Mouse (Mus musculus): ENCODE measurements around the gene Tpbpb. TPM values are rescaled to one million over a fixed set of nuclear protein-coding genes. Genes with fewer than 3 reads are reported as not detected.
"Not testable (repeated sequence)": the region's sequence is repeated elsewhere in the genome, so short reads cannot be mapped to it uniquely, and the experiment has no call there.

Tpbpb gene
- polyA plus RNA-seq (2011; ENCODE audit: insufficient read depth, insufficient read length, low replicate concordance, missing spikeins), result not detected in 2 replicates

- H3K4me3 ChIP-seq (replicated peaks; ENCODE audit: control insufficient read depth, low read depth, low read length); H3K27ac ChIP-seq (ENCODE audit: control insufficient read depth, insufficient read depth, low read depth, low read length, poor library complexity): not testable (repeated sequence)
- WGBS, result 55% methylated on average over 2 of the region's 2 CpGs
Observed at GRCm38 (mm10) chr13:60904780-60905179, at the start of gene Tpbpb. Gene Tpbpb (minus strand): TSS chr13:60904880.

DNA sequence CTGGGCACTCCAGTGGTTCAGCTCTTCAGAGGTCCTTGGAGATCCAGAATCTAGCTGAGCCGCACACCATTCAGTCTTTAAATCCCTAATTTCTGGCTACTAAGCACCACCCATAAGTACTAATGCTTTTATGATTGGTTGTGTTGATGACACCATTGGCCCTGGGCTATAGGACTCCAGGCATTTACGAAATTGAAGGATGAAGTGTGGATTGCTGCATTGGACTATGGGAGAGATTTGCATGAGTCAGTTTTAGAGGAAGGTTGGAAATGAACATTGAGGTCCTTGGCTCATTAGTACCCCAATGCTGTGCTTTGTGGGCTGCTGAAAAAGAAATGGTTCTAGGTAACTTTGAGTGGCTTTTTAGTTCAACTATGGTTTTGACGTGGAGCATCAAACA lies 37.2 kb upstream of the Tpbpb start, which contains the start of gene Tpbpa:
TSS of gene Tpbpa (minus strand) at position 101 of the 400 bp plus-strand sequence.
- H3K4me1 ChIP-seq (ENCODE audit: control insufficient read depth, insufficient read depth, low read length); H3K27ac ChIP-seq (ENCODE audit: control insufficient read depth, insufficient read depth, low read depth, low read length, poor library complexity); H3K4me3 ChIP-seq (replicated peaks; ENCODE audit: control insufficient read depth, low read depth, low read length): not testable (repeated sequence)
- 75% methylated on average over 3 of the region's 3 CpGs for WGBS

More at GRCm38 (mm10) chr13:60904780-60905179, at the start of gene Tpbpb:
- H3K4me1 ChIP-seq (ENCODE audit: control insufficient read depth, insufficient read depth, low read length), result not testable (repeated sequence)

DNA sequence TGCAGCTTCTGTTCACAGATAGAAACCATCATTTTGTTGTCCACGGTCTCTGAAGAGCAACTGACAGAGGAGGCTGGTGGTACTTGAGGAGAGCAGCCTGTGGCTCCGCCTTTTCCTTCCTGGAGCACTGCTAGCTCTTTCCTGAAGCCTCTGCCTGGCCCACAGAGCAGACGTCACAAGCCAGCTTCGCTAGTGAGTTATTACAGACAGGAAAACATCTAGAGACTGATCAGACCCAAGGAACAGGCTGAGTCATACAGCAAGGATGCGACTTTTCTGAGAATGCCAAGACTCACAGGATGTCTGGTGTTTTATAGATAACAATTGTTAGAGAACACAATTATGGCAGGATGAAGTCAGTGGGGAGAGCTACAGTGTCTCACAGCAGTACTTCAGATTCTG lies 31.8 kb upstream of the Tpbpb start, which contains the start of the genes Gm49391 and Ctla2a:
TSS of gene Gm49391 (minus strand) at position 72 of the 402 bp plus-strand sequence.
TSS of gene Ctla2a (minus strand) at position 126 of the 402 bp plus-strand sequence.
- WGBS, result 2% methylated on average over 5 of the region's 5 CpGs
- Histone ChIP-seq H3K4me3 (replicated peaks; ENCODE audit: control insufficient read depth, low read depth, low read length) (no peak within 1 kb of the TSS), H3K4me1 (ENCODE audit: control insufficient read depth, insufficient read depth, low read length) (no peaks in the 10 kb centered on the region), H3K27ac (ENCODE audit: control insufficient read depth, insufficient read depth, low read depth, low read length, poor library complexity) (no peak within 1 kb of the TSS)
- no peak for TF ChIP-seq CTCF (IDR thresholded peaks at IDR 0.05; ENCODE audit: control insufficient read depth, insufficient read depth, low read length)
- TF ChIP-seq POLR2A (IDR thresholded peaks at IDR 0.05; ENCODE audit: borderline replicate concordance, control insufficient read depth, low read depth, low read length), result no peak

GRCm38 (mm10) chr13:60935490-60935889 lies 30.8 kb upstream of the Tpbpb start, which contains the start of gene Gm49393:
Gene Gm49393 (minus strand): TSS chr13:60935590.
- not testable (repeated sequence) for H3K27ac ChIP-seq (ENCODE audit: control insufficient read depth, insufficient read depth, low read depth, low read length, poor library complexity); H3K4me1 ChIP-seq (ENCODE audit: control insufficient read depth, insufficient read depth, low read length); H3K4me3 ChIP-seq (replicated peaks; ENCODE audit: control insufficient read depth, low read depth, low read length)
- WGBS, result 57% methylated on average over 2 of the region's 2 CpGs

DNA sequence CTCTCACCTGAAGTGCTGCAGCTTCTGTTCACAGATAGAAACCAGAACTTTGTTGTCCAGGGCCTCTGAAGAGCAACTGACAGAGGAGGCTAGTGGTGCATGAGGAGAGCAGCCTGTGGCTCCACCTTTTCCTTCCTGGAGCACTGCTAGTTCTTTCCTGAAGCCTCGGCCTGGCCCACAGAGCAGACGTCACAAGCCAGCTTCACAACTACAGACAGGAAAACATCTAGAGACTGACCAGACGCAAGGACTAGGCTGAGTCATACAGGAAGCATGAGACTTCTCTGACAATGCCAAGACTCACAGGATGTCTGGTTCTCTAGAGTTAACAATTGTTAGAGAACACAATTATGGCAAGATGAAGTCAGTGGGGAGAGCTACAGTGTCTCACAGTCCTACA lies 7.4 kb downstream of the Tpbpb start, which contains the start of gene Ctla2b:
TSS of gene Ctla2b (minus strand) at position 120 of the 400 bp plus-strand sequence.
- H3K4me1 ChIP-seq (ENCODE audit: control insufficient read depth, insufficient read depth, low read length), result no peaks in the 10 kb centered on the region
- 4% methylated on average over 3 of the region's 3 CpGs for WGBS
- no peak within 1 kb of the TSS for H3K4me3 ChIP-seq (replicated peaks; ENCODE audit: control insufficient read depth, low read depth, low read length)
- no peak within 1 kb of the TSS for H3K27ac ChIP-seq (ENCODE audit: control insufficient read depth, insufficient read depth, low read depth, low read length, poor library complexity)
- no peak for TF ChIP-seq POLR2A (IDR thresholded peaks at IDR 0.05; ENCODE audit: borderline replicate concordance, control insufficient read depth, low read depth, low read length)
- TF ChIP-seq CTCF (IDR thresholded peaks at IDR 0.05; ENCODE audit: control insufficient read depth, insufficient read depth, low read length), result no peak

- not testable (repeated sequence) for H3K4me3 ChIP-seq (replicated peaks; ENCODE audit: control insufficient read depth, low read depth, low read length); H3K4me1 ChIP-seq (ENCODE audit: control insufficient read depth, insufficient read depth, low read length); H3K27ac ChIP-seq (ENCODE audit: control insufficient read depth, insufficient read depth, low read depth, low read length, poor library complexity)
- 76% methylated on average over 8 of the region's 8 CpGs for WGBS
Observed at GRCm38 (mm10) chr13:60896794-60897193, 7.9 kb downstream of the Tpbpb start, which contains the start of gene Gm49392. Gene Gm49392 (minus strand): TSS chr13:60896894.

DNA sequence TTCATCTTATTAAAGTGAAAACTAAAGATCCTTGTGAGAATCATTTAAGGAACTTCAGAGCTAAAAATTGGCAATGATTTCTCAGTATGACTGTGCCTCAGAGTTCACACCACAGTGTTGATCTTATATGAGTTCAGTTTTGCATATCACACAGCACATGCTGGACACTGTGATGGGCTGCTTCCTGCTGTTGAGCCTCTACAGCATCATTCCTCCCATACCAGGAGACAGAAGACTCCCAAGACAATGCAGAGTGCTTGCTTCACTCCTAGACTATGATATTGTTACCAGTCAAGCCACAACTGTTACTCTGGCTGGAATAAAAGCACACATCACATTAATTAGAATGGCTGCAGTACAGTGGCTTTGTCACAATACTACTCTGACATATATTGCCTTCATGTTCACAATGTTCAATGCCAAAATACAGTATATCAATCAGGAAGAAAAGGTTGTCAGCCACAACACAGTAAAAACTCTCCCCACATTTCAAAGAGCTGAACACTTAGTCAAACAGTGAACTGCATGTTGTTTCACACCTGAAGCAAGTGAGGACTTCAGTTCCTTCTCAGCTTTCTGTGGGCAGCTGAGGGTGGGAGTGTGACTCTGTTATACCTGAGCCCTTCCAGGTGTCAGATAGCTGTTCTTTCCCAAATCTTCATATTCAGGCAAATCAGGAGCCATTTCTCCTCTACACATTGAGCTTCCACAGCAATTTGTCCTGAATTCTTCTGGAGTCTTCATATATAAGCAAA lies 9.1 kb downstream of the Tpbpb start:
- no peak overlapping the region for H3K27ac ChIP-seq (ENCODE audit: control insufficient read depth, insufficient read depth, low read depth, low read length, poor library complexity)
- TF ChIP-seq CTCF (IDR thresholded peaks at IDR 0.05; ENCODE audit: control insufficient read depth, insufficient read depth, low read length) (no peak), POLR2A (IDR thresholded peaks at IDR 0.05; ENCODE audit: borderline replicate concordance, control insufficient read depth, low read depth, low read length) (no peak)
- no peak overlapping the region for H3K4me3 ChIP-seq (replicated peaks; ENCODE audit: control insufficient read depth, low read depth, low read length)
- no peaks in the 10 kb centered on the region for H3K4me1 ChIP-seq (ENCODE audit: control insufficient read depth, insufficient read depth, low read length)

DNA sequence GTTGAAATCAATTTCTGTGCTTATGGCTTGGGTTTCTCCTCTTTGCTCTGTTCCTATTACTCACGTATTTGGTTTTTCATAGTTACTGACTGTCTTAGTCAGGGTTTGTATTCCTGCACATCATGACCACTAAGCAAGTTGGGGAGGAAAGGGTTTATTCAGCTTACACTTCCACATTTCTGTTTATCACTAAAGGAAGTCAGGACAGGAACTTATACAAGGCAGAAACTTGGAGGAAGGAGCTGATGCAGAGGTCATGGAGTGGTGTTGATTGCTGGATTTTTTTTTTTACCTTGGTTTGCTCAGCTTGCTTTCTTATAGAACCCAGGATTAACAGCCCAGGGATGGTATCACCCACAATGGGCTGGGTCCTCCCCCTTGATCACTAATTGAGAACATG lies 12.4 kb downstream of the Tpbpb start:
- Histone ChIP-seq H3K4me3 (replicated peaks; ENCODE audit: control insufficient read depth, low read depth, low read length) (no peak overlapping the region), H3K27ac (ENCODE audit: control insufficient read depth, insufficient read depth, low read depth, low read length, poor library complexity) (no peak overlapping the region), H3K4me1 (ENCODE audit: control insufficient read depth, insufficient read depth, low read length) (no peaks in the 10 kb centered on the region)
- no peak for TF ChIP-seq POLR2A (IDR thresholded peaks at IDR 0.05; ENCODE audit: borderline replicate concordance, control insufficient read depth, low read depth, low read length)
- no peak for TF ChIP-seq CTCF (IDR thresholded peaks at IDR 0.05; ENCODE audit: control insufficient read depth, insufficient read depth, low read length)
- WGBS, result 45% methylated on average over 1 of the region's 1 CpGs

DNA sequence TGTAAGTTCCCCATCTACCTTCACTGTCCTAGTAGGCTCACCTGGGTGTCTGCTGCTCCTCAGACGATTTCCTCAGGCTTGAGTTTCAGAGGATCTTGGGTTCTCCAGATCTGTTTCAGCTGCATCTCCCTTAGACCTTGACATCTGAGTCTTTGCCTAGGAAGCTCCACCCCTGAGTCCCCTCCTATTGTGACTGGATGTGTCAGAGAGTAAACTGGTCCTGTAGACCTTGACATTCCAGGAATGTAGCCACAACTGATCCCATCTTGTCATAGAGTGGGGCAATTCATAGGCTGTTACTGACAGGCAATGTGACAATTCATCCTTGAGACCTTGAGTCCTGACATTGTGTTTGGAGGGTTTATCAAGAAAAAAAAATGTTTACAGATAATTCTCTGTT lies 40.4 kb downstream of the Tpbpb start, which contains the start of gene 4930486L24Rik:
TSS of gene 4930486L24Rik (minus strand) at position 195 of the 400 bp plus-strand sequence.
- WGBS, result 69% methylated on average over 1 of the region's 1 CpGs
- no peak for TF ChIP-seq POLR2A (IDR thresholded peaks at IDR 0.05; ENCODE audit: borderline replicate concordance, control insufficient read depth, low read depth, low read length)
- no peak for TF ChIP-seq CTCF (IDR thresholded peaks at IDR 0.05; ENCODE audit: control insufficient read depth, insufficient read depth, low read length)
- Histone ChIP-seq H3K4me3 (replicated peaks; ENCODE audit: control insufficient read depth, low read depth, low read length) (no peak within 1 kb of the TSS), H3K4me1 (ENCODE audit: control insufficient read depth, insufficient read depth, low read length) (no peaks in the 10 kb centered on the region), H3K27ac (ENCODE audit: control insufficient read depth, insufficient read depth, low read depth, low read length, poor library complexity) (no peak within 1 kb of the TSS)

Other genes starting within 250 kb of the Tpbpb start
- gene BC051665, start 118.5 kb downstream of the Tpbpb start, polyA plus RNA-seq (2011; ENCODE audit: insufficient read depth, insufficient read length, low replicate concordance, missing spikeins), result not detected in 2 replicates
- not detected in 2 replicates for gene Ctsll3, start 102.0 kb downstream of the Tpbpb start, polyA plus RNA-seq (2011; ENCODE audit: insufficient read depth, insufficient read length, low replicate concordance, missing spikeins)
- gene 4930486L24Rik, start 40.4 kb downstream of the Tpbpb start, polyA plus RNA-seq (2011; ENCODE audit: insufficient read depth, insufficient read length, low replicate concordance, missing spikeins), result not detected in 2 replicates
- 1.8 and 5.2 TPM in 2 replicates for gene Gm49392, start 8.0 kb downstream of the Tpbpb start, polyA plus RNA-seq (2011; ENCODE audit: insufficient read depth, insufficient read length, low replicate concordance, missing spikeins)
- gene Ctla2b, start 7.4 kb downstream of the Tpbpb start, polyA plus RNA-seq (2011; ENCODE audit: insufficient read depth, insufficient read length, low replicate concordance, missing spikeins), result 18.7 and 40.2 TPM in 2 replicates
- gene Gm49393, start 30.7 kb upstream of the Tpbpb start, polyA plus RNA-seq (2011; ENCODE audit: insufficient read depth, insufficient read length, low replicate concordance, missing spikeins), result not detected in 2 replicates
- 11.8 and 18.0 TPM in 2 replicates for gene Gm49391, start 31.7 kb upstream of the Tpbpb start, polyA plus RNA-seq (2011; ENCODE audit: insufficient read depth, insufficient read length, low replicate concordance, missing spikeins)
- gene Ctla2a, start 31.7 kb upstream of the Tpbpb start, polyA plus RNA-seq (2011; ENCODE audit: insufficient read depth, insufficient read length, low replicate concordance, missing spikeins), result 202 and 264 TPM in 2 replicates
- gene Tpbpa, start 37.1 kb upstream of the Tpbpb start, polyA plus RNA-seq (2011; ENCODE audit: insufficient read depth, insufficient read length, low replicate concordance, missing spikeins), result not detected in 2 replicates
- gene Ctsj, start 101.1 kb upstream of the Tpbpb start, polyA plus RNA-seq (2011; ENCODE audit: insufficient read depth, insufficient read length, low replicate concordance, missing spikeins), result not detected in 2 replicates
- not detected in 2 replicates for gene Ctsq, start 135.8 kb upstream of the Tpbpb start, polyA plus RNA-seq (2011; ENCODE audit: insufficient read depth, insufficient read length, low replicate concordance, missing spikeins)